Mouse (Mus musculus): ENCODE measurements around the gene Fezf1.

DNA sequence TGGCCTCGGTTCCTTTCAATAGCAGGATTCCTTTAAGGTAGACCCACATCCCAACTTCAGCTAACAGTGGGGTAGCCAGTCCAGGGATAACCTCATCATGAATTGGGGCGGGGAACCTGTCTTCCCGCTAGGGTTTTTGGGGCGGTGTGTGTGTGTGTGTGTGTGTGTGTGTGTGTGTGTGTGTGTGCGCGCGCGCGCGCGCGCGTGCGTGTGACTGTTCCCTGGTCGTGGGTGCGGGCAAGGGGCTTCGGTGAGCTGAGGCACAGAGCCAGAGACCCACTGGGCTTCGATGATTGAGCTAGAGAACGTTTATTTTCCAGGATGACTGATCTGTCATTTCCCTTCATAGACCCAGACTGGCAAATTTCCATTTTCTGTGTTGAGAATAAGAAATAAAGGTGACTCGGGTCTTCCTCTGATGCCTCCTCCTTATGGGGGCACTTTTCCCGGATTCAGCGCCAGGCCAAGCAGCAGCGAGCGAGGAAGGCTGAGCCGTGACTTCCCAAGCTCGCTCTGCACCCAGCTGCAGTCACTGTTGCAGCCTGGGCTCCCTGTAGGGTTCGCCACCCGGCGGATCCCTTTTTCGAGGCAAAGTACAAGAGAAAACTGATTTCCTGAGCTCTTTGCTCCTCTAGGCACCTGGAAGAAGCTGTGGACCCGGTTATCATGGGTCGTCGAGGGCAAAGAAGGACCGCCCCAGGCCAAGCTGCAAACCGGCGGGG is 12.0 kb upstream of the Fezf1 start:
- TF ChIP-seq POLR2A (IDR thresholded peaks at IDR 0.05; ENCODE audit: low read depth, low read length) = no peak
- TF ChIP-seq CTCF (conservative IDR thresholded peaks at IDR 0.05; ENCODE audit: insufficient read depth, insufficient read length, low read depth, low read length) = no peak

All from kidney, adult 2 months (tissue).